Mouse (Mus musculus) ES-Bruce4 (cell line): Measurements from ENCODE around the gene Eif2s1. TPM values are rescaled to one million over a fixed set of nuclear protein-coding genes. Genes with fewer than 3 reads are reported as not detected.

ENCODE experiments used
- H3K27ac ChIP-seq: 2 replicates; pipeline ENCODE4 v1.5.1; 2012; ENCODE audit warnings: low read length, inconsistent platforms; ENCODE audit not compliant: insufficient read depth
- H3K27me3 ChIP-seq: 2 replicates; pipeline ENCODE4 v1.6.1; 2012; ENCODE audit warnings: mild to moderate bottlenecking, low read length, inconsistent platforms; ENCODE audit not compliant: control insufficient read depth, poor library complexity, insufficient read depth, severe bottlenecking
- H3K36me3 ChIP-seq: 2 replicates; pipeline ENCODE4 v1.6.1; 2012; ENCODE audit warnings: inconsistent platforms, mild to moderate bottlenecking, low read length, moderate library complexity; ENCODE audit not compliant: control insufficient read depth, poor library complexity, insufficient read depth, severe bottlenecking
- H3K4me1 ChIP-seq: one replicate; pipeline ENCODE4 v1.8.1; 2011; ENCODE audit warnings: low read length; ENCODE audit not compliant: control insufficient read depth, insufficient read depth
- H3K4me3 ChIP-seq: 2 replicates; pipeline ENCODE4 v1.5.1; 2011; ENCODE audit warnings: low read depth, mild to moderate bottlenecking, low read length
- H3K9ac ChIP-seq: 2 replicates; pipeline ENCODE4 v1.6.1; 2012; ENCODE audit warnings: low read depth, mild to moderate bottlenecking, inconsistent platforms; ENCODE audit not compliant: poor library complexity, severe bottlenecking
- H3K9me3 ChIP-seq: replicated peaks from 2 replicates; pipeline ENCODE4 v1.6.1; 2012; ENCODE audit warnings: mild to moderate bottlenecking, low read length, inconsistent platforms; ENCODE audit not compliant: control insufficient read depth, poor library complexity, insufficient read depth, severe bottlenecking
- CTCF ChIP-seq: IDR thresholded peaks from one replicate; pipeline ENCODE4 v1.8.1; 2011; ENCODE audit warnings: low read depth, low read length
- EP300 ChIP-seq: IDR thresholded peaks from 2 replicates; pipeline ENCODE4 v1.6.1; 2011; ENCODE audit warnings: low read depth, low read length; ENCODE audit not compliant: insufficient read depth
- POLR2A ChIP-seq: IDR thresholded peaks from one replicate; pipeline ENCODE4 v1.8.1; 2011; ENCODE audit warnings: low read length; ENCODE audit not compliant: insufficient read depth
- polyA plus RNA-seq: library from polyadenylated mRNA; stranded (reverse); fragments of >200 nt; gene quantifications from 2 replicates; pipeline ENCODE4 v1.2.4, GENCODE M21; 2011; ENCODE audit warnings: low read depth; ENCODE audit not compliant: missing spikeins, insufficient read depth, insufficient read length

The Eif2s1 gene
- polyA plus RNA-seq, 1 experiment, result 231 TPM

- no peaks in the 10 kb centered on the region for H3K4me1 ChIP-seq
Measured at GRCm38 (mm10) chr12:78923539-78924189, 62.0 kb downstream of the Eif2s1 start.

DNA sequence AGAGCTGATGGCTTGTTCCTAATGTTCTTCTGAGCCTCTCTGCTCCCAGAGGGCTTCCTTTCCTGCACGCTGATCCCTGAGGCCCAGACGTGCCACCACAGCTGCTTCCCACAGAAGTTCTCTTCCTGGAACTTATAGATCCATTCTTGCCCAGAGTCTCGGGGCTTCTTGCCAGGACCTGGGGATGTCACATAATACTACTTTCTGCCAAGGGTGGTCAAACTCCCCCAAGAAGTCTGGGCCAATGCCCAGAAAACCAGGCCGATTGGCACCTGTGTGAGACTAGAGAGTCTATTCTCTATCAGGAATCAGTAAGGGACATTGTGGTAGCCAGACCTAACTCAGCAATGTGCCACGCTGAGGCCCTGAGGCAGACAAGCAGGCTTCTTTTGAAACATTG lies 65.7 kb downstream of the Eif2s1 start:
- H3K4me1 ChIP-seq, result no peaks in the 10 kb centered on the region
- no peaks in the 10 kb centered on the region for H3K27me3 ChIP-seq
- no peak overlapping the region for H3K9ac ChIP-seq
- no peaks in the 10 kb centered on the region for H3K9me3 ChIP-seq
- no peaks in the 10 kb centered on the region for H3K36me3 ChIP-seq
- no peak overlapping the region for H3K4me3 ChIP-seq
- H3K27ac ChIP-seq, result no peak overlapping the region
- TF ChIP-seq POLR2A, result no peak
- TF ChIP-seq EP300, result no peak
- TF ChIP-seq CTCF, result no peak

More at GRCm38 (mm10) chr12:78923539-78924189, 62.0 kb downstream of the Eif2s1 start:
- no peak for TF ChIP-seq EP300
- no peak for TF ChIP-seq POLR2A
- no peak for TF ChIP-seq CTCF
- Histone ChIP-seq H3K27ac (no peak overlapping the region), H3K9me3 (no peaks in the 10 kb centered on the region), H3K27me3 (no peaks in the 10 kb centered on the region), H3K36me3 (no peaks in the 10 kb centered on the region), H3K4me3 (no peak overlapping the region), H3K9ac (no peak overlapping the region)

DNA sequence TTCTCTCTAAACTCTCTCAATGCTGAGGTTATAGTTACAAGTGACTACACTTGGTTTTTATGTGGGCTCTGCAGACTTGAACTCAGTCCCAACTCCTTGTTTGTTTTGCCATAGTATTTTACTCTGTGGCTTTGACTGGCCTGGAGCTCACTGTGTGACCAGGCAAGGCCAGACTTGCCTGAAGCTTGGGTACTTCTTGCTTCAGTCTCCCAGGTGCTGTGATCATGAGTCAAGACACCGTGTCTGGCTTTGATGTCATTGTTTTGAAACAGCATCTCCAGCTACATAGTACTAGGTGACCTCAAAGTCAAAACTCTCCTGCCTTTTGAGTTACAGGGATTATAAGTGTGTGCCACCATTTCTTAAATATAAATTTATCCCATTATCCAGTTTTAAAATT lies 68.3 kb downstream of the Eif2s1 start:
- Histone ChIP-seq H3K9me3 (no peaks in the 10 kb centered on the region), H3K36me3 (no peaks in the 10 kb centered on the region), H3K27me3 (no peaks in the 10 kb centered on the region), H3K9ac (no peak overlapping the region), H3K4me1 (no peaks in the 10 kb centered on the region), H3K4me3 (no peak overlapping the region), H3K27ac (no peak overlapping the region)
- TF ChIP-seq CTCF (no peak), POLR2A (no peak), EP300 (no peak)

DNA sequence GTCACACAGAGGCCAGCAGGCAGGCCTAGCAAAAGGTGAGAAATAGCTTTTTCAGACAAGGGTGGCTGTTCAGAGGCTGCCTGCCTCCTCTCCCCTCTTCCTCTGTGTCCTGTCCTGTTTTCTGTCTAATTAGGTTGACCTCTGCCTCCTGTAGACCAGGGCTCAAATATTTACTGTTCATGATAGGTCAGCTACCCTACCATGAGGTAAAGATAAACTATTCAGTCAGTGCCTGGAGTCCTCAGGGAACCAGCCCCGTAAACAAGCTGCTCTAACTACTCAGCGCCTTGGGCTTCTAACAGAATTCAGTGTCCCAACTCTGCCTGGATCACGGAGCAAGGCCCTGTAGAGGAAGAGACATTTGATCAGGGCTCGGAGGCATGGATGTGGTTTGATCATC lies 74.9 kb downstream of the Eif2s1 start:
- Histone ChIP-seq H3K4me3 (no peak overlapping the region), H3K9me3 (no peaks in the 10 kb centered on the region), H3K4me1 (no peaks in the 10 kb centered on the region), H3K27me3 (no peaks in the 10 kb centered on the region), H3K9ac (no peak overlapping the region), H3K36me3 (no peaks in the 10 kb centered on the region), H3K27ac (no peak overlapping the region)
- TF ChIP-seq POLR2A (no peak), CTCF (no peak), EP300 (no peak)

Other genes starting within 250 kb of the Eif2s1 start
- not detected in 2 replicates for gene Fam71d, start 170.3 kb upstream of the Eif2s1 start, polyA plus RNA-seq
- gene Mpp5, start 112.9 kb upstream of the Eif2s1 start, polyA plus RNA-seq, result 54.3 and 58.8 TPM in 2 replicates
- gene Atp6v1d, start 181 bp upstream of the Eif2s1 start, polyA plus RNA-seq, result 77.8 and 83.9 TPM in 2 replicates
- 3.0 and 4.1 TPM in 2 replicates for gene Plek2, start 45.1 kb downstream of the Eif2s1 start, polyA plus RNA-seq
- 1.4 and 2.3 TPM in 2 replicates for gene Tmem229b, start 145.8 kb downstream of the Eif2s1 start, polyA plus RNA-seq
- gene Plekhh1, start 167.3 kb downstream of the Eif2s1 start, polyA plus RNA-seq, result 34.1 and 39.3 TPM in 2 replicates
- gene Pigh, start 227.8 kb downstream of the Eif2s1 start, polyA plus RNA-seq, result 12.9 and 13.5 TPM in 2 replicates